Mouse (Mus musculus) heart, postnatal 0 days (tissue): ENCODE data around the gene Cd59a.

Source experiments
- CTCF ChIP-seq: IDR thresholded peaks from 2 replicates; pipeline ENCODE4 v1.5.1; 2016; ENCODE audit warnings: antibody characterized with exemption, control low read depth, low read depth
- EP300 ChIP-seq: IDR thresholded peaks from 2 replicates; pipeline ENCODE4 v1.6.1; 2016; ENCODE audit warnings: antibody characterized with exemption, low read depth

DNA sequence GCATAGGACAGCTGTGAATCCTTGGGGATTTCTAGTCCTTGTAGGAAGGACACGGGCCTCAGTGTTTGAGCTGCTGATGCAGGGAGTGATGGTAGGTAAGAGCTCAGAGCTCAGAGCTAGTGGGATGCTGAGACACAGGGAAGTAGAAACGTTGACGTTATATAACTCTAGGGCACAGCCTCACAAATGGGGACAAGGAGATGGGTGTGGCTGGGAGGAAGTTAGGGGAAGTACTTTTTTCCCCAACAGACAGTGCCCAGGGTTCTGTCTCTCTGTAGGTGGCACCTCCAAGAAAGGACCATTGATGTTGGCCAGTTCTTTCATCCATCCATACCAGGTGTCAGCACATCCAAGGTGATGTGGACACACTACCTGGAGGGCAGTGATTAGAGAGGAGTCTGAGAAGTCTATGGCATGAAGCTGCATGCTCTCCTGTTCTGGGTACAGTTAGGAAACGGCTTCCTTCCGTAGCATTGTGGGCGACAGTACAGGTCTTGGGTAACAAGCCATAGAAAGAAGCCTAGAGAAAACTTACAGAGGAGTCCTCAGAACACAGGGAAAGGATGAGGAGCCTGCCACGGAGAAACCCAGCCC is 36.8 kb downstream of the Cd59a start:
- TF ChIP-seq CTCF (no peak), EP300 (no peak)
